Mouse (Mus musculus) adrenal gland, postnatal 25 days (tissue): ENCODE measurements around the gene 9130213A22Rik. TPM values are rescaled to one million over a fixed set of nuclear protein-coding genes. Genes with fewer than 3 reads are reported as not detected.
A peak's percentile ranks its signal among the peaks of the same experiment; 100 is the strongest.
"Not testable (repeated sequence)": the region's sequence is repeated elsewhere in the genome, so short reads cannot be mapped to it uniquely, and the experiment has no call there.

Experiments
- DNase-seq: peaks from one replicate; pipeline ENCODE4 v3.0.0; 2021; ENCODE audit warnings: mixed read lengths
- total RNA-seq: library from RNA; stranded (reverse); gene quantifications from 2 replicates; pipeline ENCODE4 v1.2.3, GENCODE M21; 2021

Gene 9130213A22Rik
- total RNA-seq, 1 experiment from 2014 or later = 1.6 TPM

- DNase-seq = not testable (repeated sequence)
Measured at GRCm38 (mm10) chr11:69093856-69094255, 28.5 kb downstream of the 9130213A22Rik start.

GRCm38 (mm10) chr11:69092871-69093270 lies 29.5 kb downstream of the 9130213A22Rik start:
- DNase-seq = no peak

GRCm38 (mm10) chr11:69092386-69092751 lies 30.0 kb downstream of the 9130213A22Rik start:
- DNase-seq = peak; percentile 90

GRCm38 (mm10) chr11:69091566-69092385 lies 30.6 kb downstream of the 9130213A22Rik start:
- no peak for DNase-seq

GRCm38 (mm10) chr11:69090367-69090766 lies 32.0 kb downstream of the 9130213A22Rik start:
- no peak for DNase-seq

GRCm38 (mm10) chr11:69089616-69090290 lies 32.6 kb downstream of the 9130213A22Rik start:
- DNase-seq = no peak

GRCm38 (mm10) chr11:69088856-69089615 lies 33.4 kb downstream of the 9130213A22Rik start:
- no peak for DNase-seq

- peak; percentile 92 for DNase-seq
Measured at GRCm38 (mm10) chr11:69088103-69088855, 34.1 kb downstream of the 9130213A22Rik start, which contains the start of gene Vamp2. Gene Vamp2, plus strand, starts transcription at chr11:69088490.

- DNase-seq = no peak
Measured at GRCm38 (mm10) chr11:69087597-69087996, 34.8 kb downstream of the 9130213A22Rik start.

- no peak for DNase-seq
Measured at GRCm38 (mm10) chr11:69087082-69087481, 35.3 kb downstream of the 9130213A22Rik start.

GRCm38 (mm10) chr11:69086390-69086789 lies 36.0 kb downstream of the 9130213A22Rik start:
- DNase-seq = no peak

- no peak for DNase-seq
Measured at GRCm38 (mm10) chr11:69085608-69086007, 36.8 kb downstream of the 9130213A22Rik start.

- no peak for DNase-seq
Measured at GRCm38 (mm10) chr11:69081613-69082012, 40.8 kb downstream of the 9130213A22Rik start.

GRCm38 (mm10) chr11:69080855-69081222 lies 41.5 kb downstream of the 9130213A22Rik start:
- DNase-seq = no peak

GRCm38 (mm10) chr11:69080102-69080854 lies 42.1 kb downstream of the 9130213A22Rik start:
- DNase-seq = no peak

- no peak for DNase-seq
Measured at GRCm38 (mm10) chr11:69078805-69079438, 43.5 kb downstream of the 9130213A22Rik start.

GRCm38 (mm10) chr11:69078041-69078440 lies 44.3 kb downstream of the 9130213A22Rik start:
- no peak for DNase-seq

- DNase-seq = peak; percentile 28
Measured at GRCm38 (mm10) chr11:69077316-69077715, 45.1 kb downstream of the 9130213A22Rik start.

- DNase-seq = no peak
Measured at GRCm38 (mm10) chr11:69076572-69076971, 45.8 kb downstream of the 9130213A22Rik start.

- DNase-seq = no peak
Measured at GRCm38 (mm10) chr11:69075764-69076479, 46.5 kb downstream of the 9130213A22Rik start.
